10 mouse cellular contexts compared by ENCODE assay signal in the genomic region with DNA sequence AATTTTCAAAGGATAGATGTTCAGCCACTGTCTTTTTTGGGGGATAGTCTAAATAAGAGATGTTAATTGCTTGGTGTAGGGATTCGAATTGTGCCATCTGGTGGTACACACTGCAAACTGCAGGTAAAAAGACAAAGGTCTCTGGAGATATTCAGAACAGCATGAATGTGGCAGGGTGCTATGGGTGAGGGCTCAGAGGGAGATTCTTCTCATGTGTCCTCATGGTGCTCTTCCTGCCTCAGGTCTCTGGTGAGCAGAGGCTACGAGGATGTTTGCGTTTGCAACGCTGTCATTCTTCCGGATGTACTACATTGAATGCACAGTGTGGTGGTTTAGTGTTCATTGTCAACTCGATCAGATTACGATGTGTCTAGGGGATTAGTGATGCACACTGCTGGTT. TPM values are rescaled to one million over a fixed set of nuclear protein-coding genes. Genes with fewer than 3 reads are reported as not detected.
A peak's percentile ranks its signal among the peaks of the same experiment; 100 is the strongest.
DNase-seq lines count a peak whose midpoint lies in the region; ATAC-seq and TF ChIP-seq lines count a peak whose summit lies in the region.
"Had no signal": no experiment of that assay in that cellular context is flagged by ENCODE, and none has a peak within 500 bp of the region (broad histone marks: within the 10 kb centered on the region; RNA-seq: fewer than 3 reads in every experiment).

No protein-coding gene starts in this region.

- H3K4me3 ChIP-seq in lung, embryonic 14.5 days (ENCODE audit: low read depth, low read length), result no peak overlapping the region
- no peak overlapping the region for H3K4me3 ChIP-seq in neural tube, embryonic 13.5 days
- H3K4me3 ChIP-seq: liver, embryonic 13.5 days had no signal

- WGBS in lung, embryonic 14.5 days, result 49% methylated on average over 7 of the region's 7 CpGs
- 50% methylated on average over 7 of the region's 7 CpGs for WGBS in neural tube, embryonic 13.5 days

- peak; percentile 77 for TF ChIP-seq CTCF in lung, embryonic 14.5 days (IDR thresholded peaks at IDR 0.05; ENCODE audit: low read depth)

- H3K27me3 ChIP-seq in lung, embryonic 14.5 days (ENCODE audit: insufficient read depth, low read length), result no peaks in the 10 kb centered on the region
- no peaks in the 10 kb centered on the region for H3K27me3 ChIP-seq in neural tube, embryonic 13.5 days
- H3K27me3 ChIP-seq: liver, embryonic 13.5 days had no signal

- no peak overlapping the region for H3K27ac ChIP-seq in lung, embryonic 14.5 days (ENCODE audit: low read depth)
- H3K27ac ChIP-seq in neural tube, embryonic 13.5 days (replicated peaks), result no peak overlapping the region
- H3K27ac ChIP-seq: liver, embryonic 13.5 days had no signal

- H3K36me3 ChIP-seq in lung, embryonic 14.5 days (ENCODE audit: insufficient read depth), result no peaks in the 10 kb centered on the region
- H3K36me3 ChIP-seq in neural tube, embryonic 13.5 days, result no peaks in the 10 kb centered on the region
- H3K36me3 ChIP-seq: liver, embryonic 13.5 days had no signal

- no peak overlapping the region for H3K9ac ChIP-seq in lung, embryonic 14.5 days
- no peak overlapping the region for H3K9ac ChIP-seq in neural tube, embryonic 13.5 days
- H3K9ac ChIP-seq: liver, embryonic 13.5 days had no signal

- H3K4me2 ChIP-seq in lung, embryonic 14.5 days, result no peak overlapping the region
- H3K4me2 ChIP-seq in neural tube, embryonic 13.5 days, result no peak overlapping the region
- H3K4me2 ChIP-seq: liver, embryonic 13.5 days had no signal

- no peaks in the 10 kb centered on the region for H3K9me3 ChIP-seq in lung, embryonic 14.5 days (ENCODE audit: low read depth, low read length)
- H3K9me3 ChIP-seq in neural tube, embryonic 13.5 days, result no peaks in the 10 kb centered on the region
- H3K9me3 ChIP-seq: liver, embryonic 13.5 days had no signal

- peak; percentile 52 for DNase-seq in CD4-positive, CD25-positive, alpha-beta regulatory T cell, adult 2 months (ENCODE audit: low read depth, low spot score)
- peak; percentile 72 for DNase-seq in lung, embryonic 14.5 days
- no peak for DNase-seq in lung, postnatal 14 days
- DNase-seq in embryo, embryonic 11.5 days (ENCODE audit: low read depth, low spot score), result peak; percentile 23
- DNase-seq in kidney, postnatal 14 days, result peak; percentile 18
- no peak for DNase-seq in ovary, postnatal 10 days (ENCODE audit: low spot score)
- DNase-seq: liver, embryonic 13.5 days had no signal

- ATAC-seq in CD4-positive, CD25-positive, alpha-beta regulatory T cell, adult 4 months, result no peak
- ATAC-seq in lung, embryonic 14.5 days (ENCODE audit: insufficient read depth), result peak; percentile 24; the same call in 1 of the 2 replicates
- peak; percentile 40; the same call in 1 of the 2 replicates for ATAC-seq in neural tube, embryonic 13.5 days (ENCODE audit: low read depth)

- no peaks in the 10 kb centered on the region for H3K4me1 ChIP-seq in lung, embryonic 14.5 days (ENCODE audit: insufficient read depth)
- H3K4me1 ChIP-seq in neural tube, embryonic 13.5 days (replicated peaks), result no peaks in the 10 kb centered on the region
- H3K4me1 ChIP-seq: liver, embryonic 13.5 days had no signal

RNA-seq across cellular contexts. Expression of a gene that starts 10.1 kb away (rescaled TPM):
- not detected for polyA plus RNA-seq in CD4-positive, CD25-positive, alpha-beta regulatory T cell, adult 4 months (2017; shearing (Covaris generic))
- not detected in 2 replicates for polyA plus RNA-seq in lung, embryonic 14.5 days (2014; fragmentation: Nextera tagmentation; extraction: Ambion mirVana)
- polyA plus RNA-seq in neural tube, embryonic 13.5 days (2015; fragmentation: Nextera tagmentation; extraction: Ambion mirVana), result not detected in 2 replicates
- polyA plus RNA-seq: frontal cortex, adult 2 months; liver, embryonic 13.5 days had no signal

Comparison
In these comparisons a context has a peak if more than half of its experiments do, and no peak if none do; other contexts are left out.
1. DNase-seq: peak in CD4-positive, CD25-positive, alpha-beta regulatory T cell, adult 2 months (single experiment), lung, embryonic 14.5 days (single experiment), embryo, embryonic 11.5 days (single experiment) and kidney, postnatal 14 days (single experiment); none in lung, postnatal 14 days (single experiment) and ovary, postnatal 10 days (single experiment).